Mouse (Mus musculus) adipose tissue, adult 10 weeks (tissue): Measurements from ENCODE around the gene Ckap4. TPM values are rescaled to one million over a fixed set of nuclear protein-coding genes. Genes with fewer than 3 reads are reported as not detected.

Source experiments
- polyA plus RNA-seq: library from polyadenylated mRNA; stranded (reverse); fragments of 350-450 nt; fragmentation: Illumina TruSeq; extraction: RNeasy Lipid Tissue Mini Kit (QIAGEN cat#74804); gene quantifications from one replicate; pipeline ENCODE4 v1.2.3, GENCODE M21; 2014; ENCODE audit warnings: low read depth, low replicate concordance

The Ckap4 gene
- 24.8 TPM for polyA plus RNA-seq

GRCm38 (mm10) chr10:84533912-84534671, at the start of gene Ckap4:
Ckap4 (minus strand) TSS chr10:84534062.

GRCm38 (mm10) chr10:84576395-84577070, 42.7 kb upstream of the Ckap4 start, which contains the start of gene Tcp11l2:
Tcp11l2 (plus strand) TSS chr10:84576626.

Other genes starting within 250 kb of the Ckap4 start
- gene Nuak1, start 93.5 kb downstream of the Ckap4 start, polyA plus RNA-seq = 4.7 TPM
- gene Tcp11l2, start 42.6 kb upstream of the Ckap4 start, polyA plus RNA-seq = 23.9 TPM
- 13.8 TPM for gene Polr3b, start 88.2 kb upstream of the Ckap4 start, polyA plus RNA-seq
- 0.84 TPM for gene Rfx4, start 222.0 kb upstream of the Ckap4 start, polyA plus RNA-seq